Mouse (Mus musculus) retina, postnatal 1 day (tissue): Measurements from ENCODE around the gene Agk.

Experiments used
- DNase-seq: peaks from one replicate; pipeline ENCODE4 v3.0.0-alpha.2; 2012

Gene Agk

GRCm38 (mm10) chr6:40324897-40325841 lies at the start of gene Agk:
TSS of gene Agk (plus strand) at chr6:40325172.
- DNase-seq, result peak; percentile 93

GRCm38 (mm10) chr6:40300707-40301106 lies 24.3 kb upstream of the Agk start:
- DNase-seq, result no peak

GRCm38 (mm10) chr6:40303379-40303778 lies 21.6 kb upstream of the Agk start:
- peak; percentile 75 for DNase-seq

GRCm38 (mm10) chr6:40304972-40305371 lies 20.0 kb upstream of the Agk start:
- DNase-seq, result no peak

- DNase-seq, result no peak
Measured at GRCm38 (mm10) chr6:40326341-40326740, 1.4 kb downstream of the Agk start.

- no peak for DNase-seq
Measured at GRCm38 (mm10) chr6:40333497-40333896, 8.5 kb downstream of the Agk start.

- DNase-seq, result no peak
Measured at GRCm38 (mm10) chr6:40336735-40337731, 12.1 kb downstream of the Agk start.

GRCm38 (mm10) chr6:40346959-40347771 lies 22.2 kb downstream of the Agk start:
- DNase-seq, result no peak

- no peak for DNase-seq
Measured at GRCm38 (mm10) chr6:40347772-40348111, 22.8 kb downstream of the Agk start.

- DNase-seq, result no peak
Measured at GRCm38 (mm10) chr6:40350041-40350440, 25.1 kb downstream of the Agk start.

- no peak for DNase-seq
Measured at GRCm38 (mm10) chr6:40350856-40351255, 25.9 kb downstream of the Agk start.

- peak; percentile 20 for DNase-seq
Measured at GRCm38 (mm10) chr6:40353360-40353759, 28.4 kb downstream of the Agk start.

- DNase-seq, result no peak
Measured at GRCm38 (mm10) chr6:40371031-40371430, 46.1 kb downstream of the Agk start.

GRCm38 (mm10) chr6:40380181-40380580 lies 55.2 kb downstream of the Agk start:
- DNase-seq, result no peak

- no peak for DNase-seq
Measured at GRCm38 (mm10) chr6:40381908-40382307, 56.9 kb downstream of the Agk start.

- no peak for DNase-seq
Measured at GRCm38 (mm10) chr6:40385682-40386081, 60.7 kb downstream of the Agk start.

GRCm38 (mm10) chr6:40388660-40389059 lies 63.7 kb downstream of the Agk start:
- DNase-seq, result no peak

- no peak for DNase-seq
Measured at GRCm38 (mm10) chr6:40390975-40391374, 66.0 kb downstream of the Agk start.

- peak; percentile 86 for DNase-seq
Measured at GRCm38 (mm10) chr6:40393213-40393612, 68.2 kb downstream of the Agk start.

GRCm38 (mm10) chr6:40402031-40402430 lies 77.1 kb downstream of the Agk start:
- no peak for DNase-seq

- DNase-seq, result no peak
Measured at GRCm38 (mm10) chr6:40403640-40404285, 78.8 kb downstream of the Agk start.

- DNase-seq, result no peak
Measured at GRCm38 (mm10) chr6:40411085-40411484, 86.1 kb downstream of the Agk start.
